Mouse (Mus musculus): ENCODE results near the gene Vwa1.

DNA sequence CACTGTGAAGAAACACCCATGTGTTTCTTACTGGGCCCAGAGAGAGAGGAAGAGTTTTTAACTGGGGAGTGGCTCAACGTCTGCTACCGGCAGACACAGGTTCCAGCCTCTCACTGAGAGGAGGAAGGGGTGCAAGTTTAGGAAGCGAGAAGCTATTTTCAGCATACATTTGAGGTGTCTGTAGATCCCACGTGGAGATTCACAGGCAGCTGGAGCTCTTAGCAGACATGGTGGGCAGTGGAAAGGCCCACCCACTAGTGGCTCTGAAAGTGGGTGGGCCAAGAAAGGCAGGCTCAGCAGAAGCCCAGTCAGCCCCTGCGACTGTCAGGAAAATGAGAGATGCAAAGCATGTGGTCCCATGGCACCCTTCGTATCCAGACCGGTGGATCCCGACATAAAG, 36.2 kb downstream of the Vwa1 start:
- TF ChIP-seq CTCF (IDR thresholded peaks at IDR 0.05) (no peak), EP300 (IDR thresholded peaks at IDR 0.05) (no peak)
